Mouse (Mus musculus): ENCODE measurements at regions not wholly inside any gene's neighbourhood (a gene's known extent, or its start where the extent isn't known, plus 50 kb on each side); places are given as distances from the start of the nearest gene placed in this dataset.

GRCm38 (mm10) chr10:46823837-46824236, 1246.2 kb downstream of the Hace1 start:
- TF ChIP-seq CTCF (IDR thresholded peaks at IDR 0.05) (no peak), POLR2A (IDR thresholded peaks at IDR 0.05; ENCODE audit: insufficient read depth, low read depth, low read length) (no peak), EP300 (IDR thresholded peaks at IDR 0.05; ENCODE audit: insufficient read depth, low read depth, low read length) (no peak)
